Mouse (Mus musculus) small intestine, adult 2 months (tissue): ENCODE data around the gene D17H6S53E.

ENCODE experiments used
- CTCF ChIP-seq: fragments of 200-500 bp; IDR thresholded peaks from 2 replicates; pipeline ENCODE4 v1.5.1; 2012; ENCODE audit warnings: low read depth, mild to moderate bottlenecking, control low read depth, inconsistent platforms, low read length, moderate library complexity, mixed read lengths; ENCODE audit not compliant: insufficient replicate concordance, insufficient read length; ENCODE audit errors: extremely low read depth
- POLR2A ChIP-seq: fragments of 200-500 bp; IDR thresholded peaks from 2 replicates; pipeline ENCODE4 v1.6.1; 2012; ENCODE audit warnings: low read depth, mild to moderate bottlenecking, control low read depth, inconsistent platforms, low read length, moderate library complexity

DNA sequence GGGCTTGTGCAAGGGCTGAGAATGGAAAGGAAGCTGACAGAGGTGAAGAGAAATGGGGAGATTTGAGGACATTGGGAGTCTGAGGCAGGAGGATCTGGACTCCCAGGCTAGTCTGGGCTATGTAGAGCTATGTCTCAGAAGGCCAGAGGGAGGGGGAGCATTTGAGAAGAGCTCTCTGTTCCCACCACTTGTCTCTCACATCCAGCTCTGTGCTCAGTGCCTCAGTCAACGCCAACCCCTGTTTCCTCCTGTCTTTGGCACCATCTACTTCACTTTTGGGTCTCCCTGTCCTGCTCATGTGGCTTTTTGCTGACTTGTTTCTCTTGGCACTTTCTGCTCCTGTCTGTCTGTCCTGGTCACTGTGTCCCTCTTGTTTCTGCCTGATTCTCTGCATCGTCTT lies 48.9 kb upstream of the D17H6S53E start:
- TF ChIP-seq CTCF (no peak), POLR2A (no peak)
